Mouse (Mus musculus): ENCODE measurements around the gene Cfhr2. TPM values are rescaled to one million over a fixed set of nuclear protein-coding genes. Genes with fewer than 3 reads are reported as not detected.

Gene Cfhr2
- not detected in 2 replicates for polyA plus RNA-seq (2021; fragmentation: Nextera tagmentation)
- long read RNA-seq, experiment 1: 0 reads
- long read RNA-seq, experiment 2: 0 reads

DNA sequence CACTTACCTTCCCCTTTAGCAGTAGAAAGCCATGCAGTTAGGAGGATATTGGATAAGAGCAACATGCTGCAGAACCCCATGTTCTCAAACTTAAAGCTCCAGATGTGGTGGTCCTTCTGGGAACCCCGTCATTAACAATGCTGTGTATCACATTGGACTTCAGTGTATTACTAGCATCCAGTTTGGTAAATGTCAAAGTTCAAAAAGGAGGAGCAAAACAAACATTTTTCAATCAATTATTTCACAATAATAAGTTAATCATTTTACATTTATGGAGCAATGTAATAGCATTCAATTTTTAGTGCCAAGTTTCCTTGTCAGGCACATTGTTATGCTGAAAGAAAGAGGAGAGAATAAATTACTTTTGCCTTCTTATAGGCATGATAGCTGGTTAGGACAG lies at the start of gene Cfhr2:
Gene Cfhr2 (minus strand): TSS at position 155 of the 400 bp plus-strand sequence.

DNA sequence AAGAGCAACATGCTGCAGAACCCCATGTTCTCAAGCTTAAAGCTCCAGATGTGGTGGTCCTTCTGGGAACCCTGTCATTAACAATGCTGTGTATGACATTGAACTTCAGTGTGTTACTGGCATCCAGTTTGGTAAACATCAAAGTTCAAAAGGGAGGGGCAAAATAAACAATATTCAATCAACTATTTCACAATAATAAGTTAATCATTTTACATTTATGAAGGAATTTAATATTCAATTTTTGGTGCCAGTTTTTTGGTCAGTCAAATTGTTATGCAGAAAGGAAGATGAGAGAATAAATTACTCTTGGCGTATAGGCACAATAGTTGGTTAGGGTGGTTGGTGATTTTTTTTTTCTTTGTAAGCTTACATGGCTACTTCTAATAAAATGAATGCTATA lies 77.4 kb downstream of the Cfhr2 start, which contains the start of gene Gm4788:
Gene Gm4788 (minus strand): TSS at position 101 of the 400 bp plus-strand sequence.

Other genes with a start within 250 kb of the Cfhr2 start
- gene Gm4788, start 77.5 kb downstream of the Cfhr2 start, polyA plus RNA-seq (2021; fragmentation: Nextera tagmentation): not detected in 2 replicates

Measured in layer of hippocampus, adult 6 months (tissue).